Mouse (Mus musculus): Measurements from ENCODE around the gene Ugp2. TPM values are rescaled to one million over a fixed set of nuclear protein-coding genes. Genes with fewer than 3 reads are reported as not detected.

Gene Ugp2
- polyA plus RNA-seq, 1 experiment from 2014 or later = 84.8 TPM

DNA sequence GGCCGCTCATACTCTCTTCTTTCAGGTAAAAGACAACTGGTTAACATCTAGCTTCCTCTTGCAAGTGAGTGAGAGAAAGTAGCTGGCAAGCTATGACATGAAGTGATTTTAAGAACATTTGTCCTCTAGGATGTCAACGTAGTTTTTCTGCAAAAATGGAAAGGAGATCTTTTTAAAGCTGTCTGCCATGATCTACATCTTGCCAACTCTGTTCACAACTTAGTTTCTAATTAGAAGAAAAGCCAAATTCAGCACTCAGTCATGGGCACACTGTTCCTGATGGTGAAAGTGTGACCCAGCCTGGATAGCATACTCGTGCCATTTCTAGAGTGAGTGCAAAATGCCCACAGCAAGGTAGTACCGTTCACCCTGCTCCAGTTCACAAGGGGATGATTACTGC, 31.9 kb downstream of the Ugp2 start:
- Histone ChIP-seq H3K9me3 (ENCODE audit: low read length) (no peaks in the 10 kb centered on the region), H3K4me2 (replicated peaks; ENCODE audit: low read depth, low read length) (no peak overlapping the region), H3K4me3 (ENCODE audit: low read length) (no peak overlapping the region), H3K27me3 (ENCODE audit: insufficient read depth, low read length) (no peaks in the 10 kb centered on the region), H3K9ac (replicated peaks; ENCODE audit: low read length) (no peak overlapping the region), H3K36me3 (ENCODE audit: insufficient read depth, low read length) (peaks cover 8% of the 10 kb centered on the region; the same call in 1 of the 2 replicates), H3K27ac (ENCODE audit: low read length) (no peak overlapping the region), H3K4me1 (ENCODE audit: insufficient read depth, low read length) (no peaks in the 10 kb centered on the region)
- 63% methylated on average over 4 of the region's 4 CpGs for WGBS
- ATAC-seq (ENCODE audit: low FRiP score, low TSS enrichment) = no peak

DNA sequence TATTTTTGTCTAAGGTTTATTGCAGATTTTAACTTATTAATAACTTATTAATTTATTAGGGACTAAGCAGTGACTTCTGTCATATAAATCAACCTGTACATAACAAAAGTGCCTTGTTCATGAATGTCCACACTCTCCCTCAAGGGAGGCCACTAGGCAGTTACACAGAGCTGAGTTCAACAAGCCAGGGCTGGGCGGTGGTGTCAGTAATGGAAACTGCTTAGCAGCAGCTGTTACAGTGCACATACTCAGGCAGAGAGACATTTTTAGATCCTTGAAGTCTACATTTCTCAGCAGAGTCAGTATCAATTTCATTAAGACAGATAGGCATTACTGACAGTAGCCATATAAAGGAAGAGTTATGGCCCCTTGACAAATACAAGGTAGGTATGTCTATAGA, 33.1 kb downstream of the Ugp2 start:
- H3K36me3 ChIP-seq (ENCODE audit: insufficient read depth, low read length) = peaks cover 6% of the 10 kb centered on the region
- no peaks in the 10 kb centered on the region for H3K27me3 ChIP-seq (ENCODE audit: insufficient read depth, low read length)
- H3K4me1 ChIP-seq (ENCODE audit: insufficient read depth, low read length) = no peaks in the 10 kb centered on the region
- WGBS = 53% methylated on average over 1 of the region's 1 CpGs
- H3K27ac ChIP-seq (ENCODE audit: low read length) = no peak overlapping the region
- H3K9ac ChIP-seq (replicated peaks; ENCODE audit: low read length) = no peak overlapping the region
- H3K9me3 ChIP-seq (ENCODE audit: low read length) = no peaks in the 10 kb centered on the region
- H3K4me3 ChIP-seq (ENCODE audit: low read length) = no peak overlapping the region
- peak; percentile 80; the same call in 1 of the 2 replicates for ATAC-seq (ENCODE audit: low FRiP score, low TSS enrichment)
- no peak overlapping the region for H3K4me2 ChIP-seq (replicated peaks; ENCODE audit: low read depth, low read length)

DNA sequence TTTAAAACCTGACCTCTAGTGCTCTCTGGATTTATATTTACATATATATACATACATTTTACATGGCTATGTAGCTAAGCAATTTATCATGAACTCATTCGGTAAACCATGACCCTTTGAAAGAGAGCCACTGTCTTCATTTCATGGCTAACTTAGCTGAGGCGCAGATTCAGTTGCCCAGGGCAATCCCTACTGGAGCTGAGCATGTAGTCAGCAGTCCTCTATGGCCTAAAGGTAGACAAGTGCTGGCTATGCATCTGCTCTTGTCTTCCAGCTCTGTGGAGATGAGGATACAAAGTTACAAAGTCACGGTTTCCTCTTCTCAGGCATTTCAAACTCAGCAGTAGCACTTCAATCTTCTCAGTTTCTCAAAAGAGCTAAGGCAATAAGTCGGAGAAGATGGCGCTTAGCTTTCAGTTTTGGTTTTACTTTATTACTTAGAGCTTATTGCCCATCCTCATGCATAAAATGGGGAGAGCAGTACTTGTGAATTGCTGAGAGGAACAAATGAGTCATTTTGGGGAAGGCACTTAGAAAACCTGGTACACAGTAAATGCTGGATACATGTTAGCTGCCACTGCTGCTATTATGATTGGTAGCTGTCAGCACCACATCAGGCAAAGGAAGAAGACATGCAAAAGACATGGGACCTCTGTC, 38.2 kb downstream of the Ugp2 start:
- Histone ChIP-seq H3K4me1 (ENCODE audit: insufficient read depth, low read length) (no peaks in the 10 kb centered on the region), H3K4me2 (replicated peaks; ENCODE audit: low read depth, low read length) (no peak overlapping the region), H3K9ac (replicated peaks; ENCODE audit: low read length) (no peak overlapping the region), H3K4me3 (ENCODE audit: low read length) (no peak overlapping the region), H3K27me3 (ENCODE audit: insufficient read depth, low read length) (no peaks in the 10 kb centered on the region), H3K9me3 (ENCODE audit: low read length) (no peaks in the 10 kb centered on the region), H3K27ac (ENCODE audit: low read length) (no peak overlapping the region), H3K36me3 (ENCODE audit: insufficient read depth, low read length) (peaks cover 30% of the 10 kb centered on the region)
- ATAC-seq (ENCODE audit: low FRiP score, low TSS enrichment) = no peak
- WGBS = 91% methylated on average over 5 of the region's 5 CpGs

DNA sequence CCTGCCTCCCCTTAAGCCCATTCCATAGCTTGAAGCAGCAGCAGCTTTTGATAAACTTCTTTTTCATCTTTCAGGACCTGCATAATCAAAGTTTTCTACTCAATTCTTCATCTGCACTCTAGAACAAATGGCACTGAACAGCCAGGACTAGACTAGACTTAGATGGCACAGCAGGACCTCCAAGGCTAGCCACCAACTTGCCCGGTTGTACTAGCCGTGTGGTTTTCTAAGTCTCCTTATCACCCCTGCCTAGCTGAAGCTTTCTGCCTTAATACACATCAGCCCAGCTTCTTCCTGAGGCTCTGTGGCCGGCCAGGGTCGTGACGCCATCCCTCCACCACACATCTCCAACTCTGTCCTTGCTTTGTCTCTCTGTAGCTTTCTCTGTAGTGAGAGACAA, 42.9 kb downstream of the Ugp2 start:
- 90% methylated on average over 5 of the region's 5 CpGs for WGBS
- Histone ChIP-seq H3K4me3 (ENCODE audit: low read length) (no peak overlapping the region), H3K36me3 (ENCODE audit: insufficient read depth, low read length) (peaks cover 43% of the 10 kb centered on the region), H3K27me3 (ENCODE audit: insufficient read depth, low read length) (no peaks in the 10 kb centered on the region), H3K27ac (ENCODE audit: low read length) (no peak overlapping the region), H3K9me3 (ENCODE audit: low read length) (no peaks in the 10 kb centered on the region), H3K9ac (replicated peaks; ENCODE audit: low read length) (no peak overlapping the region), H3K4me1 (ENCODE audit: insufficient read depth, low read length) (no peaks in the 10 kb centered on the region), H3K4me2 (replicated peaks; ENCODE audit: low read depth, low read length) (no peak overlapping the region)
- ATAC-seq (ENCODE audit: low FRiP score, low TSS enrichment) = no peak

DNA sequence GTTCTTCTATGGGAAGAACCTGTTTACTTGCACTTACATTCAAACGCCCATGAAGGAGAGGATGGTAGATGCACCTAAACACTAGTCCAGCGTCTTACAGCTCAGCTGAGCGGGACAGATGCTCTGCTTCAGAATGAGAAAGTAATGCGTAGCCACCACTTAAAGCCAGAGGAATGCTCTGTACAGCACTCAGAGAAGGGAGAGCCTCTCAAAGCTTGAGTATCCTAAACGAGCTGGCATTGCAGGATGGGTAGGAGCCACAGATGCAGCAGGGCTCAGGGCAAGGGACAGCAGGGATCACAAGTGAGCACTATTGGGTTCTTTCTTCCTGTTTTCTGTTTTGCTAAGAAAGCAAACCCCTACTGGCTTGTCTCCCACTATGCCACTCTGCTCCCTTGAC, 43.5 kb downstream of the Ugp2 start:
- no peaks in the 10 kb centered on the region for H3K4me1 ChIP-seq (ENCODE audit: insufficient read depth, low read length)
- H3K9ac ChIP-seq (replicated peaks; ENCODE audit: low read length) = no peak overlapping the region
- H3K9me3 ChIP-seq (ENCODE audit: low read length) = no peaks in the 10 kb centered on the region
- H3K36me3 ChIP-seq (ENCODE audit: insufficient read depth, low read length) = peaks cover 44% of the 10 kb centered on the region
- no peak overlapping the region for H3K4me3 ChIP-seq (ENCODE audit: low read length)
- H3K4me2 ChIP-seq (replicated peaks; ENCODE audit: low read depth, low read length) = no peak overlapping the region
- no peak for ATAC-seq (ENCODE audit: low FRiP score, low TSS enrichment)
- H3K27ac ChIP-seq (ENCODE audit: low read length) = no peak overlapping the region
- 96% methylated on average over 5 of the region's 5 CpGs for WGBS
- H3K27me3 ChIP-seq (ENCODE audit: insufficient read depth, low read length) = no peaks in the 10 kb centered on the region

DNA sequence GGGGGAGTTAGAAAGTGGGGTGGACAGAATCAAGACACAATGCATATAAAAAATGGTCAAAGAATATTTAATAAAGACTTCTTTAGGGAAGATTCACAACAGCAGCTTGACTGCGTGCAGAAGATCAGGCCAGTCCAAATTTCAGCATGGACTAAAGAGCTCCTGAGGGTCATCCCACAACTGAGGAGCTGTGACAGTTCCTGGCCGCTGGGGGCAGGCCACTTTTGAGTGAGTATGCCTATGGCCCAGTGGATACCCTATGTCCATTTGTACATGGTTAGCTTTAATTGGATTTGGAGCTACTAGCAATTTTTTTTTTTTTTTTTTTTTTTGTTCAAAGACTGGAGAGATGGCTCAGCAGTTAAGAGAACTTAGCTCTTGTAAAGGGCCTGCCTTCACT, 44.2 kb downstream of the Ugp2 start:
- no peak overlapping the region for H3K27ac ChIP-seq (ENCODE audit: low read length)
- 68% methylated on average over 2 of the region's 2 CpGs for WGBS
- H3K4me2 ChIP-seq (replicated peaks; ENCODE audit: low read depth, low read length) = no peak overlapping the region
- no peaks in the 10 kb centered on the region for H3K9me3 ChIP-seq (ENCODE audit: low read length)
- peaks cover 44% of the 10 kb centered on the region for H3K36me3 ChIP-seq (ENCODE audit: insufficient read depth, low read length)
- no peak for ATAC-seq (ENCODE audit: low FRiP score, low TSS enrichment)
- no peaks in the 10 kb centered on the region for H3K4me1 ChIP-seq (ENCODE audit: insufficient read depth, low read length)
- no peaks in the 10 kb centered on the region for H3K27me3 ChIP-seq (ENCODE audit: insufficient read depth, low read length)
- no peak overlapping the region for H3K4me3 ChIP-seq (ENCODE audit: low read length)
- H3K9ac ChIP-seq (replicated peaks; ENCODE audit: low read length) = no peak overlapping the region

DNA sequence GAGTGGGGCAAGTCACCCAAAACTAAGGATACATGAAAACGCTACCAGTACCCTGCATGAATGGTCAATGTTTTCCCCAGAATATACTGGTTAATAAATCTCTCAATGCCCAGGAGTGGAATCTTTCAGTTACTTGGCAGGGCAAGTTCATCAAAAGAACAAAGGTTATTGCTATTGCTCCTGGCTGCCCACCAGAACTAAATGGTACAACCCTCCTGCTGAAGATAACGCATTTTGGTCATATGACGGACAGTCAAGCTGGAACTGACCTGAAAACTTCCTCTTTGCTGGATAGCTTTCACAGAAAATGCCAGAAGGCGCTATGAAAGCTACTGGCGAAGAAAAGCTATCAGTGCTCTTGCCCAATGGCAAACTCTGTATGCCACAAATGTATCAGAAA, 45.2 kb downstream of the Ugp2 start:
- no peak overlapping the region for H3K4me2 ChIP-seq (replicated peaks; ENCODE audit: low read depth, low read length)
- no peak overlapping the region for H3K9ac ChIP-seq (replicated peaks; ENCODE audit: low read length)
- peaks cover 39% of the 10 kb centered on the region for H3K36me3 ChIP-seq (ENCODE audit: insufficient read depth, low read length)
- WGBS = 84% methylated on average over 5 of the region's 5 CpGs
- no peaks in the 10 kb centered on the region for H3K27me3 ChIP-seq (ENCODE audit: insufficient read depth, low read length)
- no peaks in the 10 kb centered on the region for H3K9me3 ChIP-seq (ENCODE audit: low read length)
- no peak for ATAC-seq (ENCODE audit: low FRiP score, low TSS enrichment)
- H3K27ac ChIP-seq (ENCODE audit: low read length) = no peak overlapping the region
- no peak overlapping the region for H3K4me3 ChIP-seq (ENCODE audit: low read length)
- no peaks in the 10 kb centered on the region for H3K4me1 ChIP-seq (ENCODE audit: insufficient read depth, low read length)

DNA sequence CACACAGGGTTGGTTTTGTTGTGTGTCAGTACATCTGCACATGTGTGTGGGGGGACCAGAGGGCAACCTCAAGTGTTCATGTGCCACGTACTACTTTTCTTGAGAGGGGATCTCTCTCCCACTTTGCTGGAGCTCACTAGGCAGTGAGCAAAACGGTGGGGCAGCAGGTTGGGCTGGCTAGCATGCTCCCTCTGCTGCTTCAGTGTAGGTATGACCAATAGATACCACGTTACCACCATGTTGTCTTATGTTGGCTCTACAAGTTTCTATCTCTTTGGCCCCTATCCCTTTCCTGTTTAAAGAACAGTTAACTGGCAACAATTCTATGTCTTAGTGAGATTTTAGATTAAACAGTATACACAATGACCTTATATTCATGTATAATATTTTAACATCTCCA, 48.7 kb downstream of the Ugp2 start:
- Histone ChIP-seq H3K4me3 (ENCODE audit: low read length) (no peak overlapping the region), H3K36me3 (ENCODE audit: insufficient read depth, low read length) (peaks cover 23% of the 10 kb centered on the region), H3K4me1 (ENCODE audit: insufficient read depth, low read length) (no peaks in the 10 kb centered on the region), H3K27ac (ENCODE audit: low read length) (no peak overlapping the region), H3K9ac (replicated peaks; ENCODE audit: low read length) (no peak overlapping the region), H3K27me3 (ENCODE audit: insufficient read depth, low read length) (no peaks in the 10 kb centered on the region), H3K4me2 (replicated peaks; ENCODE audit: low read depth, low read length) (no peak overlapping the region), H3K9me3 (ENCODE audit: low read length) (no peaks in the 10 kb centered on the region)
- 90% methylated on average over 3 of the region's 3 CpGs for WGBS
- ATAC-seq (ENCODE audit: low FRiP score, low TSS enrichment) = no peak

DNA sequence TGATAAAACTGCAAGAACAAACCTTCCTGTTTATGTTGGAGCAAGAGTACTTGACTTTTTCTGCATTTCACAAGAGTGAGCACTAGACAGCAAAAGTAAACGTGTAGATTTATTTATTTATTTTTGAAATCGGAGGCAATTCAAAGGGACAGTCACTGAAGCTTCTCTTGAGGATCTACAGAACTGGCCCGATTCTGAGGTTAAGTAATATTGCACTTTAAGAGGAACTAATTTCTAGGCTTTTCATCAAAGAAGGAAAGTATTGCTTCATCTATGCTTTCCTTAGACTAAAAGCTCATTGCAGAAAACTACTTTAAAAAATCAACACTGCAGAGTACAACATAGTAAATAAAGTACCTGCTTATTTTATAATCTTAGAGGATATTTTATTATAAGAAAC, 49.4 kb downstream of the Ugp2 start:
- no peak overlapping the region for H3K9ac ChIP-seq (replicated peaks; ENCODE audit: low read length)
- H3K4me2 ChIP-seq (replicated peaks; ENCODE audit: low read depth, low read length) = no peak overlapping the region
- no peaks in the 10 kb centered on the region for H3K27me3 ChIP-seq (ENCODE audit: insufficient read depth, low read length)
- WGBS = 66% methylated on average over 3 of the region's 3 CpGs
- ATAC-seq (ENCODE audit: low FRiP score, low TSS enrichment) = no peak
- no peak overlapping the region for H3K4me3 ChIP-seq (ENCODE audit: low read length)
- H3K4me1 ChIP-seq (ENCODE audit: insufficient read depth, low read length) = no peaks in the 10 kb centered on the region
- no peaks in the 10 kb centered on the region for H3K9me3 ChIP-seq (ENCODE audit: low read length)
- H3K27ac ChIP-seq (ENCODE audit: low read length) = no peak overlapping the region
- peaks cover 19% of the 10 kb centered on the region for H3K36me3 ChIP-seq (ENCODE audit: insufficient read depth, low read length)

DNA sequence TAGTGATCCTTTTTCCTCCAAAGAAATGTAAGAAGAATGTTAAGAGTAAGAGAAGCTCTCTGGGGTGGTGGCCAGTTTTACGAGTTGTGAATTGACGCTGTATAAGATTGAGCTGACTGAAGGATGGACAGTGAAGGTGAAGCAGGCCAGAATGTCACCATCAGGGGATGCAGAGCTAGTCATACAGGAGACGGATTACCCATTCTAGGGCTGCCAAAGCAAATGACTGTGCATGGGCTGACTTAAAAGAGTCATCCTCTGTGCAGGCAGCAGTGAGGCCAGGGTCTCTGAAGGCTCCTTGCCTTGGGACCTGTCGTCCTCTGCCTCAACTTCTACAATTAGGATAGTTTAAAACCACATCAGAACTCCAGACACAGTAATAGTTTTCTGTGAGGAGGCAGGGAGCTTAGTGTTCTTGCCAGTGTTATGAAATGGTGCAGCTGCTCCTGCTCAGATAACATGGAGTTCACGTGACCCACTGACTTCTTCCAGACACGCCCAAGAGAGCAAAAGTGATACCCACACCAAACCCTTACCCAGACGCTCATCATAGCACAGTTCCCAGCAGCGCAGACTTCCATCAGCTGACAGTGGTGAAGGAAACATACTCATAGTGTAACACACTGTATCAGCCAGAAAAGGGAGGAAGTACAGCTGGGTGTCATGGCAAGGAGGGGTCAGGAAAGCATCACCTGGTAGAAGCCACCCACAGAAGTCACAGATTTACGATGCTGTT, 56.9 kb downstream of the Ugp2 start:
- Histone ChIP-seq H3K4me1 (ENCODE audit: insufficient read depth, low read length) (no peaks in the 10 kb centered on the region; the same call in 1 of the 2 replicates), H3K4me2 (replicated peaks; ENCODE audit: low read depth, low read length) (no peak overlapping the region), H3K9me3 (ENCODE audit: low read length) (no peaks in the 10 kb centered on the region), H3K9ac (replicated peaks; ENCODE audit: low read length) (no peak overlapping the region), H3K36me3 (ENCODE audit: insufficient read depth, low read length) (peaks cover 24% of the 10 kb centered on the region), H3K4me3 (ENCODE audit: low read length) (no peak overlapping the region), H3K27ac (ENCODE audit: low read length) (no peak overlapping the region), H3K27me3 (ENCODE audit: insufficient read depth, low read length) (no peaks in the 10 kb centered on the region)
- ATAC-seq (ENCODE audit: low FRiP score, low TSS enrichment) = no peak
- WGBS = 69% methylated on average over 9 of the region's 9 CpGs
